Mouse (Mus musculus) c-Kit-positive CD71-negative TER-119-negative erythroid progenitor cells, embryonic 14.5 days (primary cell): ENCODE results near the gene Trf.
A peak's percentile ranks its signal among the peaks of the same experiment; 100 is the strongest.
"Not testable (repeated sequence)": the region's sequence is repeated elsewhere in the genome, so short reads cannot be mapped to it uniquely, and the experiment has no call there.

Experiments used
- DNase-seq: peaks from one replicate; pipeline ENCODE4 v3.0.0-alpha.2; 2013; ENCODE audit warnings: low read depth

Gene Trf

GRCm38 (mm10) chr9:103224721-103225120 is 5.5 kb downstream of the Trf start:
- no peak for DNase-seq

DNA sequence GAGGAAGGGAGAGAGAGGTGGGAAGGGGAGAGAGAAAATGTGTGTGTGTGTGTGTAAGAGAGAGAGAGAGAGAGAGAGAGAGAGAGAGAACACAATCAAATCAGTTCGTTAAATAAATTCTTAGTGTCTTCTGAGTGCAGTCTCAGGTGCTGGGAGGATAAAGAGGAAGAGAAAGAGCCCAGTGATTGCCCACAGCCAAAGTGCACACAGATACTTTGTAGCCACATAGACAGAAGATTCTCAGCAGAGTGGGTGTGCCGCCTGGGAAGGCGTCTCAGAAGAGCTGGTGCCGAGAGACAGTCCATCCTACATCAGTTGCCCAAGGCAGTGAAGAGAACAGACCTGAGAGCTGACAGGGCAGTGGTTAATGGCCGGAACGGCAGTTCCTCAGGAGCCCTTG is 16.0 kb downstream of the Trf start:
- DNase-seq: no peak

- DNase-seq: no peak
Observed at GRCm38 (mm10) chr9:103213631-103214030, 16.6 kb downstream of the Trf start.

DNA sequence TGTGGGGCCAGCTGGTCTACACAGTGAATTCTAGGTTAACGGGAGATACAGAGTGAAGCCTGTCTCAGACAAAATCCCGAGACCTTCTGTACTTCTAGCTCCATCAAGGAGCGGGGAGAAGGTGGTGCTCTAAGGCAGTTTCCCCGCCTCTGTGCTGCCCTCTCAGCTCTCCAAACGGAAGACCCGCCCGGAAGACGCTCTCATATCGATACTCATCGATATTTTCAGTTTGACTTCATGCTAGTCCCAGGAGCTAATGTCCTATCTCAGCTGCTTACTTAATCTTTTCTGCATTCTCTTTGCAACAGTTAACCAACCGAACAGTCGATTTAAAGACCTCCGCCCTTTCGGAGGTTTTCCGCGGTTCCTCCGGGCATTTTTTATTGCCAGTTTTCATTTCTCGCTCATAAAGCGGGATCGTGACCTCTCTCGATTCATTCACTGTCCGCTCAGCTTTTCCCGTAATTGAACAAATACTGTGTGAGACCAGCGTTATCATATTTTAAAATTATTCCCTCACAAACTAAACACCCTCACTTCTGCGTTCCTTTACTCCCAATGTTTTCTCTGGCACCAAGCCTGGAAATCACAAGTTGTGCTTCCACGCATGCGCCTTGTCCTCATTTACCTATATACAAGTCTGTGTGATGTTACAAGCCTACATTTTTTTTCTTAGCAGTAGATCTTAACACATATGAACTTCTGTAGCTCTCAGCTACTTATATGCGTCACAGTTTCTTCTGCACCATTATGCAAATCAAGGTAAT is 17.4 kb downstream of the Trf start:
- DNase-seq: no peak

GRCm38 (mm10) chr9:103208802-103209423 is 21.3 kb downstream of the Trf start:
- DNase-seq: no peak

DNA sequence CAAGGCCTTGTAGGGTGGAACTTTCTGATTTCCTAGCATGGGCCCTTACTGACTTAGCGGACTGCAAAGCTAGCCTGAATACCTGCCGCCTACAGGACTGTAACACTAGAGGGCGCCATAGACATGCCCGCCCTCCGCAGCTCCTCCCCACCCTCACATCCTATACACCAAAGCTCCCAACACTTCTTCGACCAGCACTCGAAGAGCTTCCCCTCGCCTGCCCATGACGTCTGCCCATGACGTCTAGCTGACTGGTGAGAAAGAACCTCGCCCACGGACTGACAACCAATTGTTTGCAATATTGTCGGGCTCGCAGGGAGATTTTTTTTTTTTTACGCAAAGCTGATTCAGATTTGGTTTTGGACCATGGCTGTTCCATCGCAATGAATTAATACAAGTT is 22.4 kb downstream of the Trf start:
- peak; percentile 83 for DNase-seq

GRCm38 (mm10) chr9:103205786-103206185 is 24.5 kb downstream of the Trf start:
- DNase-seq: no peak

DNA sequence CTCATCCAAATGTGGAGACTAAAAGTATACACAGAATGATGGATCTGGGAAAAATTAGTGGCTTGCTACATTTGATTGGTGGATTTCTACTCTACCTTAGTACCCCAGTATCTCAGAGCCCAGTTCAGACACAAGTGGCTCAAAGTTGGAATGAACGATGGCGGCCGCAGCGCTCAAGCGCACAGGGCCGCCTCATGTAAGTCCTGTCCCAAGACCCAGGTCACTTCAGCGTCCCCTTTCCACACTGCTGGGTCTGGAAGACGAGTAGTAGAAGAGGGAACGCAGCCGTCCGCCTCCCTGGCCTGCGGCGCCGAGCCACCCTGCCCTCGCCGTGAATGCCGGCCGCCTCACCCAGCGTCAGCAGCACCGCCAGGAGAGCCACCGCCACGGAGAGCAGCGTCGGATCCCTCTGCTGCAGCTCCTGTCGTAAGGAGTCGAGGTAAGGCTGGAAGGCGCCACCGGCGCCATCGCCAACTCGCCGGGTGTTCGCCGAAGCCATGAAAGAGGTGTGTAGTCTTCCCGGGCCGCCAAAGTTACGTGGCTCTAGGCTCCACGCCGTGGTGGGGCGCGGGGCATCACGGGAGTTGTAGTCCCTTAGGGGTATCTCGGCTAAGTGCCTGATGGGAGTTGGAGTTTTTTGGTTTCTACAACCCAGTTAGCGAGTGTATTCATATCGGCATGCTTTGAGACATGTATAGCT is 28.5 kb downstream of the Trf start, which contains the start of gene Srprb:
Gene Srprb, minus strand, starts transcription at position 577 of the 700 bp plus-strand sequence.
- peak; percentile 81 for DNase-seq

GRCm38 (mm10) chr9:103188416-103188815 is 41.8 kb downstream of the Trf start:
- DNase-seq: no peak

DNA sequence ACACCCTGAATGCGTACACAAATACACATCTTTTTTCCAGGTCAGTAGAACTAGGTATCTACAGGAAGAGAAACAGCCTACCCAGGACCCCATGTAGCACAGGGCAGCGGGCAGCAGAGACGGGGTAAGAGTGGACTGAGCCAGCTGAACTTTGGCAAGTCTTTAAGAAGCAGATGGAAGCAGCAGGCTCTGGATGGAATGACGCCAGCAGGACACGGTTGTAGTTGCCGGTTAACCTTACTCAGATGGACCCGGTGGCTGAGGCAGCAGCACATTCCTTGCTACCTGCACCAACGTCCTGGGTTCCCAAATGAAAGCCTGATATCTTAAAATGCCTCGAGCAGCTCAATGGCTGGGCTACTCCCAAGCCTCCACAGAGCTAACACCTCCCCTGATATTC is 43.5 kb downstream of the Trf start:
- DNase-seq: no peak

- DNase-seq: no peak
Observed at GRCm38 (mm10) chr9:103185946-103186345, 44.3 kb downstream of the Trf start.

DNA sequence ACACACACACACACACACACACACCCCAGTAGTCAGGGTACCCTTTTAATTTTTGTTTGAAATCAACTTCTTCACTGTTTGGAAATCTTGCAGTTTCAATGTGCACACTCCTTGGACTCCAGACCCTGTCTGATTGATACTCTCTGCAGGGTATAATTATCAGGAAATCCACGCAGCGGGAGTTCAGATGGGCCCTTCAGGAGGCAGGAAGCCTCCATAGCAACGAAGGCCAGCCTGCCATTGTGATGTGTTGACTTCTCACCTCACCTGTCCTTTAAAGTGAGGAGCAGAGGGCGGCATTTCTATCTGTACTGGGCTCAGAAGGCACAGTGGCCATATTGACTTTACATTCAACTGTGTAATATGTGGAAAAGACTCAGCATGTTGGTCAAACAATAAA is 45.4 kb downstream of the Trf start:
- DNase-seq: no peak

GRCm38 (mm10) chr9:103181886-103182285 is 48.4 kb downstream of the Trf start:
- no peak for DNase-seq

- peak; percentile 68 for DNase-seq
Observed at GRCm38 (mm10) chr9:103180807-103181565, 49.3 kb downstream of the Trf start.

DNA sequence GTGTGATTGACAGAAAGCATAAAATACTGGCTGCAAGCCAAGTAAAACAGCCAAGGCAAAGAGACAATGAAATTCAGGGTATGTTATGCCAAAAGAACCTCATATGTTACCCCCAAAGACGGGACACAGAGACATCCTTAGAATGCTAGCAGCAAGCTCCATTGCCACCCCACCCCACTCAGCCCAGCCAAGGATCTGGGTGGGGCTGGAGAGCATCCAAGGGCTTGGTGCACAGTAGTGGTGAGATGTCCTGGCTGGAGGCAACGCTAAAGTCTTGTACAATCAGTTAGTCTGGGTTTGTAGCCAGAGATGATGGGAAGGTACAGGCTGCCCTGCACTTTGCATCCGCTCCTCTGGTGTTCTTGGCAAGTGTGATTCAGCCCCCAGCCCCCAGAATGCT is 49.9 kb downstream of the Trf start:
- no peak for DNase-seq

- no peak for DNase-seq
Observed at GRCm38 (mm10) chr9:103175692-103176091, 54.6 kb downstream of the Trf start.

- DNase-seq: no peak
Observed at GRCm38 (mm10) chr9:103174771-103175519, 55.3 kb downstream of the Trf start.

GRCm38 (mm10) chr9:103168771-103169170 is 61.5 kb downstream of the Trf start:
- DNase-seq: no peak

DNA sequence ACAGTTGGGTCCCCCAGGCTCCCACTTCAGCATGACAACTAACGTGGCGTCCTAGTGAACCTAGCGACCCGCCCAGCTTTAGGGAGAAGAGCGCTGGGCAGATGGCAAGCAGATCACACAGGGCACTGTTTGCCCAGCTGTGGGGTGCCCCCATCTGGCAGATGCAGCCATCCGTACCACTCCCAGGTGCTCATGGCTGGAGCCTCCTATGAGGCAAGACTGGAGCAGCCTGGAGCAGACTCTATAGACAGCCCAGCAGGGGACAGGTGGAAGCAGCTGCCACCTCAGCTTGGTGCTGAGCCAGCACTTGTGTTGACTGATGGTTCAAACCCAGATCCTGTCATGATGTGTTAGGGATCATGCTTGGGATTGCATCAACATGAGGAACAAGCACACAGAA is 62.2 kb downstream of the Trf start:
- no peak for DNase-seq

GRCm38 (mm10) chr9:103163806-103164205 is 66.4 kb downstream of the Trf start:
- DNase-seq: no peak

DNA sequence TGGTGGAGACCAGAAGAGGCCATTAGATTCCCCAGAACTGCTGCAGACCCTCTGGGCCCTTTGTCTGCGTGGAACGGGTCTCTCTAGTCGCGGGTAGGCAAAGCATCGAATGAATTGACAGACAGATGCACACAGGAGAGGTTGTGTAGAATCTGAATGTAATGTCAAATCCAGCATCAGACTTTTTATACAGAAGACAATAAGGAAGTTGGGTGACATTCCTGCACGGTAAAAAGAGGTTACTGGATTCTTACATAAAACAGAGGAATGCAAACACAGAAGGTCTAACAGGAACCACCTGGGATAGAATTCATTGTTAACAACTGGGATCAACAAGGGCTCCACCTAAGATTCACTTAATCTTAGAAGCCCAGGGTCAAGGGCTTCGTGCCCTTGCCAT is 75.1 kb downstream of the Trf start:
- DNase-seq: not testable (repeated sequence)

DNA sequence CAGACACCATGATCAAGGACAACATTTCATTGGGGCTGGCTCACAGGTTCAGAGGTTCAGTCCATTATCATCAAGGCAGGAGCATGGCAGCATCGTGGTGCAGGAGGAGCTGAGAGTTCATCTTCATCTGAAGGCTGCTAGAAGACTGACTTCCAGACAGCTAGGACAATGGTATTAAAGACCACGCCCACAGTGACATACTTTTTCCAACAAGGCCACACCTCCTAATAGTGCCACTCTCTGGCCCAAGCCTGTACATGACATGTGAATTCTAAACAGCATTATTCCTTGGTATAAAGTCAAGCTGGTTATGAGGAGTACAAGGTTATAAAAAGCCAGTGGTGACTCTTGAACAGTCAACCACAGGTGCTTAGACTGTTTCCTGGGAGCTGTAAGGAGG is 75.7 kb downstream of the Trf start:
- no peak for DNase-seq
